Mouse (Mus musculus) hindbrain, embryonic 16.5 days (tissue): ENCODE measurements around the gene Nckipsd. TPM values are rescaled to one million over a fixed set of nuclear protein-coding genes. Genes with fewer than 3 reads are reported as not detected.
A peak's percentile ranks its signal among the peaks of the same experiment; 100 is the strongest.

Experiments used
- ATAC-seq: fragments of 200-750 bp; cut with Nextera tagmentation; 2 replicates; pipeline ENCODE4 v1.8.0; 2017; ENCODE audit warnings: moderate TSS enrichment, moderate library complexity
- H3K27ac ChIP-seq: fragments of 300-500 bp; sonication (generic); 2 replicates; pipeline ENCODE4 v1.5.1; 2014; ENCODE audit warnings: low read depth, mild to moderate bottlenecking, control low read depth, low read length, moderate library complexity
- H3K27me3 ChIP-seq: fragments of 300-500 bp; sonication (generic); replicated peaks from 2 replicates; pipeline ENCODE4 v1.6.1; 2014; ENCODE audit warnings: low read length; ENCODE audit not compliant: control insufficient read depth, insufficient read depth
- H3K36me3 ChIP-seq: fragments of 300-500 bp; sonication (generic); 2 replicates; pipeline ENCODE4 v1.6.1; 2014; ENCODE audit warnings: mild to moderate bottlenecking, low read length, moderate library complexity, mixed read lengths; ENCODE audit not compliant: control insufficient read depth, insufficient read depth
- H3K4me1 ChIP-seq: fragments of 300-500 bp; sonication (generic); 2 replicates; pipeline ENCODE4 v1.6.1; 2014; ENCODE audit warnings: low read depth, low read length; ENCODE audit not compliant: control insufficient read depth, insufficient read depth
- H3K4me2 ChIP-seq: fragments of 300-500 bp; sonication (generic); 2 replicates; pipeline ENCODE4 v1.6.1; 2014; ENCODE audit warnings: mild to moderate bottlenecking, low read length, control low read depth, moderate library complexity
- H3K4me3 ChIP-seq: fragments of 300-500 bp; sonication (generic); 2 replicates; pipeline ENCODE4 v1.5.1; 2014; ENCODE audit warnings: mild to moderate bottlenecking, low read length, control low read depth, moderate library complexity
- H3K9ac ChIP-seq: fragments of 300-500 bp; sonication (generic); 2 replicates; pipeline ENCODE4 v1.6.1; 2014; ENCODE audit warnings: low read depth, mild to moderate bottlenecking, control low read depth, low read length, moderate library complexity
- H3K9me3 ChIP-seq: fragments of 300-500 bp; sonication (generic); 2 replicates; pipeline ENCODE4 v1.6.1; 2014; ENCODE audit warnings: mild to moderate bottlenecking, low read length, moderate library complexity; ENCODE audit not compliant: control insufficient read depth
- WGBS: fragments of 180-500 bp; shearing (Covaris S2); extraction: QIAGEN DNeasy Blood & Tissue Kit; methylation state at CpG from one replicate; pipeline ENCODE4 v1.1.7; 2014; 5-methylcytosine and 5-hydroxymethylcytosine counted together
- polyA plus RNA-seq: library from polyadenylated mRNA; unstranded; fragments of >200 nt; fragmentation: Nextera tagmentation; extraction: Ambion mirVana; gene quantifications from 2 replicates; pipeline ENCODE4 v1.2.1, GENCODE M21; 2015

Gene Nckipsd
- polyA plus RNA-seq, 1 experiment from 2014 or later: 35.1 TPM

DNA sequence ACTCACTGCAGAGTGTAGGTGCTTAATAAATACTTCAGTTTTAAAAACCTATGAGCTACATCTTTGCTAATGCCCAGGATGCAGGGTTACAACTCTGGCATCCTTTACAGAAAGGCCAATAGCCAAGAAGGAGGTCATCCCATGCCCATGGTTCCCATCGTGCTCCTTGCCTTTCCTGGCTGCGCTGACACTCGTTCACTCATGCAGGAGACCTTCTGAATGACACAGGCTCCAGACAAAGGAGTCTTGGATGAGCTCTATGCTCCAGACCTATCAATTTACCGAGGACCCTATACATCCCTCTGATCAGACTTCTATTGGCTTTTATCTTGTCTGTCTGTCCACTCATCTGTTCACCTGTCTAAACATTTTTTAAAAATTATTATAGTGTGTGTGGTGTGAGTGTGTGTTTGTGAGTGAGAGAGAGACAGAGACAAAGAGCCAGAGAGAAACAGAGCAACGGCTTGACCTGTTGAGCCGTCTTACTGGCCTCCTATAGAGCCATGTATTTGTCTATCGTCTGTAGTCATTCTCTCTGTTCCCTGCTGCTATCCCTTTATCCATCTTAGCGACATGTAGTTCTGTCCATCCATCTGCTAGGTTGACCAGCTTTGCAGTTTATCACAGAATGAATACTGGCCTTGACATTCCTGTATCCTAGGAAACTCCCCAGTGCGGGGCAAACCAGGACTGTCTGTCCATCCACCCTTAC, 25.2 kb upstream of the Nckipsd start:
- H3K27ac ChIP-seq: peak overlapping the region; percentile 95
- peak overlapping the region; percentile 54 for H3K4me2 ChIP-seq
- 8% methylated on average over 9 of the region's 9 CpGs for WGBS
- no peaks in the 10 kb centered on the region for H3K9me3 ChIP-seq
- peak; percentile 16; the same call in 1 of the 2 replicates for ATAC-seq
- H3K36me3 ChIP-seq: no peaks in the 10 kb centered on the region
- H3K27me3 ChIP-seq: no peaks in the 10 kb centered on the region
- H3K4me1 ChIP-seq: peaks cover 26% of the 10 kb centered on the region
- H3K9ac ChIP-seq: peak overlapping the region; percentile 50
- peak overlapping the region; percentile 67 for H3K4me3 ChIP-seq

DNA sequence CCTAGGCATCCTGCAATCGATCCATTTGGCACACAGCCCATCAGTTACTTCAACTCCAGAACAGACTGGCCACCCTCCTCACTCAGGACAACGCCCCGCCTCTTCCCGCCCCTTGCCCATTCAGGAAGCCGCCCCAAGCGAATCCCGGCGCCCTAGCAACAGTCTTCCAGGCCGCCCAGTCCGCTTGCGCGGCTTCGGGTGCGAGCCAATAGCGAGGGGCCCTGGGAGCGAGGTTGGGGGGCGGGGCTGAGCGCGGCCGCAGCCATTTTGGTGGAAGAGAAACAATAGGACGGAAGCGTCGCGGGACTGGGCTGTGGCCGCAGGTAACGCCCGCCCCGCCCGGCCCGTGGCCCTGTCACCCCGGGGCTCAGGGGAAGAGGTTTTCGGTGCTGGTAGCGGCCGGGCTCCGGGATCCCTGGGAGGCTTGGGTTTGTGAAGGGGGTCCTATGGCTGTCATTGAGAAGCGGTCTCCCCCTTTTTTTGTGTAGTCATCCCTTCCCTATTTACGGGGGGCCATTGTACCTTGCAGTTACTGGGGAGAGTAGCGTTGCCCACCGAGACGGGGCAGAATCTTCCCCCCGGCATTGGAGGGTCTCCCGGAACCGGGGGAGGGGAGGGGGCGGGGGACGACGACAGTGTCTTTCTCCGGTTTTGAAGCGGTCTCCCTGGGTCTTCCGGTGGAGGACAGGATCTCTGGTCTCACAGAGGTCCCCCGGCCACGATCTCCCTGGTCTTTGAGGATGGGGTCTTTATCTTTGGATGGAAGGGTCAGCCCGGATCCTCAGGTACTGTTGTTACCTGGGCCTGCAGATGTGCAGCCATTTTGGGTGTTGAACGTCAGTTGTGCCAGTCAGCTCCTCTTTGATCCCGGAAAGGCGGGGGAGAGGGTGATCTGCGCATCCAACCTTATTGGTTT, 24.4 kb upstream of the Nckipsd start, which contains the start of gene Ip6k2:
Gene Ip6k2, plus strand, starts transcription at position 249 of the 916 bp plus-strand sequence.
- Histone ChIP-seq H3K4me1 (peaks cover 34% of the 10 kb centered on the region), H3K9ac (peak within 1 kb of the TSS; percentile 96), H3K4me3 (peak within 1 kb of the TSS; percentile 67), H3K27ac (peak within 1 kb of the TSS; percentile 95), H3K4me2 (peak within 1 kb of the TSS; percentile 64), H3K9me3 (no peaks in the 10 kb centered on the region), H3K27me3 (no peaks in the 10 kb centered on the region), H3K36me3 (no peaks in the 10 kb centered on the region)
- under 1% methylated on average over 55 of the region's 56 CpGs for WGBS
- peak; percentile 98 for ATAC-seq

- peak overlapping the region; percentile 35; the same call in 1 of the 2 replicates for H3K27ac ChIP-seq
- peak overlapping the region; percentile 37; the same call in 1 of the 2 replicates for H3K9ac ChIP-seq
- H3K9me3 ChIP-seq: no peaks in the 10 kb centered on the region
- no peaks in the 10 kb centered on the region for H3K27me3 ChIP-seq
- peak overlapping the region; percentile 67 for H3K4me3 ChIP-seq
- ATAC-seq: no peak
- peak overlapping the region; percentile 64 for H3K4me2 ChIP-seq
- H3K4me1 ChIP-seq: peaks cover 49% of the 10 kb centered on the region
- H3K36me3 ChIP-seq: no peaks in the 10 kb centered on the region
These were observed 22.8 kb upstream of the Nckipsd start for GRCm38 (mm10) chr9:108785416-108785815.

DNA sequence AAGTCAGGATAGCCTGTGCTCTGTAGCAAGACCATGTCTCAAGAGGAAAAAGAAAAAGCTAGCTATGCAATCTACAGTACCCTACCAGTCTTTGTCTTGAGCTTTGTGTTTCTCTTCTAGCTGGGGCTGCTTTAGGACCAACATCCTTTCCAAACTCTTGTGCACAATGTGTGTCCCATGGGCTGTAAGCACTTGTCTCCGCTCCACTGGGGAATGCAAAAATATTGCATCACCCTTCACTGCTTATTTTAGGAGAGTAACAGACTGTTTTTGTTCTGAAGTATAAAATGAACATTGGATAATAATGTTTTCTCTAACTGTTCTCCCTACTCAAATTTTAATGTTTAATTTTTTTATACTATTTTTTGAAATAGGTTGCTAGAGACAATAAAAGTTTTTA, 21.7 kb upstream of the Nckipsd start:
- peak overlapping the region; percentile 67 for H3K4me3 ChIP-seq
- H3K4me2 ChIP-seq: peak overlapping the region; percentile 64
- H3K36me3 ChIP-seq: no peaks in the 10 kb centered on the region
- no peaks in the 10 kb centered on the region for H3K27me3 ChIP-seq
- H3K9ac ChIP-seq: no peak overlapping the region
- H3K9me3 ChIP-seq: no peaks in the 10 kb centered on the region
- no peak overlapping the region for H3K27ac ChIP-seq
- peaks cover 56% of the 10 kb centered on the region for H3K4me1 ChIP-seq
- no peak for ATAC-seq
- WGBS: 81% methylated on average over 1 of the region's 1 CpGs

GRCm38 (mm10) chr9:108787080-108787479, 21.1 kb upstream of the Nckipsd start:
- WGBS: 87% methylated on average over 2 of the region's 2 CpGs
- Histone ChIP-seq H3K27ac (no peak overlapping the region), H3K4me2 (peak overlapping the region; percentile 64), H3K9me3 (no peaks in the 10 kb centered on the region), H3K4me1 (peaks cover 60% of the 10 kb centered on the region), H3K4me3 (peak overlapping the region; percentile 10; the same call in 1 of the 2 replicates), H3K9ac (no peak overlapping the region; the same call in 1 of the 2 replicates), H3K27me3 (no peaks in the 10 kb centered on the region), H3K36me3 (no peaks in the 10 kb centered on the region)
- no peak for ATAC-seq

GRCm38 (mm10) chr9:108788713-108789112, 19.5 kb upstream of the Nckipsd start:
- no peak overlapping the region for H3K27ac ChIP-seq
- H3K4me2 ChIP-seq: no peak overlapping the region; the same call in 1 of the 2 replicates
- no peaks in the 10 kb centered on the region for H3K27me3 ChIP-seq
- H3K9ac ChIP-seq: no peak overlapping the region
- H3K36me3 ChIP-seq: no peaks in the 10 kb centered on the region
- no peaks in the 10 kb centered on the region for H3K9me3 ChIP-seq
- no peak overlapping the region for H3K4me3 ChIP-seq
- H3K4me1 ChIP-seq: peaks cover 66% of the 10 kb centered on the region
- no peak for ATAC-seq
- WGBS: 78% methylated on average over 3 of the region's 3 CpGs

DNA sequence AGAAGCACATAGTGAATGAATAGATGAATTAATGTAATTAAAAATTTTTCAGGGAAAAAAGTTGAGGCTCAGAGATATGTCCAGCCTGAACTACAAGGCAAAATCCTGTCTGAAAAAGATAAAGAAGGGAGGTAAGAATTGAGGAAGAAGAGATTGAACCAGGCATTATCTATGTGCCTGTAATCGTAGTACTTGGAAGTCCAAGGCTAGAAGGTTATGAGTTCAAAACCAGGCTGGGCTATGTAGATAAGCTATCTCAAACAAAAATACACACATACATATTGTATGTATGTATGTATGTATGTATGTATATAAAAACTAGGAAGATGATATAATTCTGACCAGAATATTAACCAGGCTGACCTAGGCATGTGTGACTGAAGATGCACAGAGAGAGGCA, 15.9 kb upstream of the Nckipsd start:
- ATAC-seq: no peak
- H3K4me2 ChIP-seq: no peak overlapping the region
- no peaks in the 10 kb centered on the region for H3K27me3 ChIP-seq
- WGBS: 82% methylated on average over 1 of the region's 1 CpGs
- H3K4me3 ChIP-seq: no peak overlapping the region
- peaks cover 79% of the 10 kb centered on the region for H3K4me1 ChIP-seq
- H3K9ac ChIP-seq: no peak overlapping the region
- H3K27ac ChIP-seq: no peak overlapping the region
- H3K9me3 ChIP-seq: no peaks in the 10 kb centered on the region
- H3K36me3 ChIP-seq: peaks cover 10% of the 10 kb centered on the region

DNA sequence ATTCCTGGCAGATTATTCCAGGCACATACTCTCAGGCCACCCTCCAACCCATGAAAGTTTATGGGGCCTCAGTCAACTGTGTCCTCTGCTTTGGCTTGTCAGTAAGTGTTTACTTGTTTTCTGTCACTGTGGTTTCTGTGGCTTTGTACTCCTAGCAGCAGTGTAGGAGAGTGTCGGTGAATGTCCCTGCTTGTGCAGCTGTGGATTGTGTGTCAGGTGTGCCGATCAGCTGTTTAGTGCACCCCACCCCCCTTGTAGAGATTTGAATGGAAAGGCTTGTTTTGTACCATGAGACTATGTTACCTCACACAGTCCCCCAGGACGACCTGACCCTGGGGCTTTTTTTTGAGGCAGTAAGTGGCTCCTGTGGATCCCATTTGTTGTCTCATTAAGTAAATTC, 15.4 kb upstream of the Nckipsd start:
- Histone ChIP-seq H3K4me3 (no peak overlapping the region), H3K9me3 (no peaks in the 10 kb centered on the region), H3K4me1 (peaks cover 75% of the 10 kb centered on the region), H3K27ac (no peak overlapping the region), H3K4me2 (no peak overlapping the region), H3K36me3 (peaks cover 14% of the 10 kb centered on the region), H3K27me3 (no peaks in the 10 kb centered on the region), H3K9ac (no peak overlapping the region)
- WGBS: 41% methylated on average over 3 of the region's 3 CpGs
- no peak for ATAC-seq

- ATAC-seq: no peak
- H3K27me3 ChIP-seq: no peaks in the 10 kb centered on the region
- H3K4me3 ChIP-seq: no peak overlapping the region
- WGBS: 44% methylated on average over 2 of the region's 2 CpGs
- peaks cover 51% of the 10 kb centered on the region for H3K4me1 ChIP-seq
- peaks cover 32% of the 10 kb centered on the region for H3K36me3 ChIP-seq
- H3K27ac ChIP-seq: no peak overlapping the region
- no peak overlapping the region for H3K9ac ChIP-seq
- H3K9me3 ChIP-seq: no peaks in the 10 kb centered on the region
- H3K4me2 ChIP-seq: no peak overlapping the region
These were observed 12.9 kb upstream of the Nckipsd start for GRCm38 (mm10) chr9:108795281-108795680.
